Comparison of ENCODE assay signal across 11 mouse cellular contexts in genomic region chr4:142052391-142053132, GRCm38 (mm10). TPM values are rescaled to one million over a fixed set of nuclear protein-coding genes. Genes with fewer than 3 reads are reported as not detected.
A peak's percentile ranks its signal among the peaks of the same experiment; 100 is the strongest.
DNase-seq lines count a peak whose midpoint lies in the region; ATAC-seq lines count a peak whose summit lies in the region.
"Had no signal": no experiment of that assay in that cellular context is flagged by ENCODE, and none has a peak within 500 bp of the region (broad histone marks: within the 10 kb centered on the region; RNA-seq: fewer than 3 reads in every experiment).

No protein-coding gene starts in this region.

- H3K9me3 ChIP-seq in kidney, embryonic 15.5 days (replicated peaks): no peaks in the 10 kb centered on the region
- no peaks in the 10 kb centered on the region for H3K9me3 ChIP-seq in liver, embryonic 12.5 days (replicated peaks)
- H3K9me3 ChIP-seq in hindbrain, embryonic 14.5 days (ENCODE audit: control insufficient read depth, low read length): no peaks in the 10 kb centered on the region
- H3K9me3 ChIP-seq: midbrain, embryonic 13.5 days had no signal

- no peak overlapping the region for H3K9ac ChIP-seq in kidney, embryonic 15.5 days
- H3K9ac ChIP-seq in liver, embryonic 12.5 days: 0 out of 2 replicates have a peak overlapping the region, but pooled peaks have one; percentile 22
- no peak overlapping the region for H3K9ac ChIP-seq in hindbrain, embryonic 14.5 days
- H3K9ac ChIP-seq: midbrain, embryonic 13.5 days had no signal

- H3K4me1 ChIP-seq in kidney, embryonic 15.5 days: peaks cover 57% of the 10 kb centered on the region
- peaks cover 92% of the 10 kb centered on the region for H3K4me1 ChIP-seq in liver, embryonic 12.5 days
- no peaks in the 10 kb centered on the region for H3K4me1 ChIP-seq in hindbrain, embryonic 14.5 days (replicated peaks; ENCODE audit: control insufficient read depth, insufficient read depth, low read length)

- H3K27me3 ChIP-seq in kidney, embryonic 15.5 days: no peaks in the 10 kb centered on the region
- H3K27me3 ChIP-seq in liver, embryonic 12.5 days (replicated peaks): peaks cover 11% of the 10 kb centered on the region; the same call in 1 of the 2 replicates
- H3K27me3 ChIP-seq in hindbrain, embryonic 14.5 days (ENCODE audit: control insufficient read depth, insufficient read depth, low read length): no peaks in the 10 kb centered on the region
- H3K27me3 ChIP-seq: midbrain, embryonic 13.5 days; Patski had no signal

- 0 out of 2 replicates have a peak overlapping the region, but pooled peaks have one; percentile 9 for H3K4me2 ChIP-seq in kidney, embryonic 15.5 days
- H3K4me2 ChIP-seq in liver, embryonic 12.5 days: peak overlapping the region; percentile 42
- H3K4me2 ChIP-seq in hindbrain, embryonic 14.5 days (replicated peaks): no peak overlapping the region
- H3K4me2 ChIP-seq: midbrain, embryonic 13.5 days had no signal

- ATAC-seq in kidney, embryonic 15.5 days (replicated peaks; ENCODE audit: low FRiP score): peak; percentile 40; the same call in 1 of the 2 replicates
- ATAC-seq in liver, embryonic 12.5 days: peak; percentile 42; the same call in 1 of the 2 replicates
- ATAC-seq in hindbrain, embryonic 14.5 days (ENCODE audit: low FRiP score): no peak
- ATAC-seq: midbrain, embryonic 13.5 days; Patski had no signal

- H3K4me3 ChIP-seq in kidney, embryonic 15.5 days (replicated peaks): no peak overlapping the region
- no peak overlapping the region for H3K4me3 ChIP-seq in liver, embryonic 12.5 days
- H3K4me3 ChIP-seq in hindbrain, embryonic 14.5 days (replicated peaks; ENCODE audit: low read length): no peak overlapping the region
- H3K4me3 ChIP-seq: midbrain, embryonic 13.5 days had no signal

- WGBS in kidney, embryonic 15.5 days: 39% methylated on average over 22 of the region's 22 CpGs
- 33% methylated on average over 22 of the region's 22 CpGs for WGBS in liver, embryonic 12.5 days (ENCODE audit: insufficient replicate concordance)
- WGBS in hindbrain, embryonic 14.5 days: 60% methylated on average over 22 of the region's 22 CpGs

- peak; percentile 19 for DNase-seq in cerebellum, adult 11-12 months
- DNase-seq in cerebellum, postnatal 10 days: no peak
- peak; percentile 80 for DNase-seq in ZHBTc4 (ENCODE audit: low read depth, low spot score)
- no peak for DNase-seq in ovary, postnatal 14 days (ENCODE audit: low spot score)
- DNase-seq in hindbrain, embryonic 14.5 days (ENCODE audit: low spot score): no peak
- no peak for DNase-seq in cerebellum, adult 8-10 months
- DNase-seq: layer of hippocampus, adult 9-11 months had no signal

- H3K36me3 ChIP-seq in kidney, embryonic 15.5 days: no peaks in the 10 kb centered on the region
- no peaks in the 10 kb centered on the region for H3K36me3 ChIP-seq in liver, embryonic 12.5 days
- H3K36me3 ChIP-seq in hindbrain, embryonic 14.5 days (replicated peaks; ENCODE audit: control insufficient read depth, insufficient read depth): no peaks in the 10 kb centered on the region
- H3K36me3 ChIP-seq: midbrain, embryonic 13.5 days had no signal

- peak overlapping the region; percentile 82 for H3K27ac ChIP-seq in kidney, embryonic 15.5 days
- peak overlapping the region; percentile 79 for H3K27ac ChIP-seq in liver, embryonic 12.5 days
- no peak overlapping the region for H3K27ac ChIP-seq in hindbrain, embryonic 14.5 days
- H3K27ac ChIP-seq: midbrain, embryonic 13.5 days had no signal

RNA-seq across cellular contexts. Expression of gene Tmem51, which starts 31.5 kb away (rescaled TPM):
- 29.1 and 29.5 TPM in 2 replicates for polyA plus RNA-seq in kidney, embryonic 15.5 days (2015; fragmentation: Nextera tagmentation; extraction: Ambion mirVana)
- 14.0 and 15.5 TPM in 2 replicates for polyA plus RNA-seq in liver, embryonic 12.5 days (2016; fragmentation: Nextera tagmentation; extraction: Ambion mirVana)
- polyA plus RNA-seq in hindbrain, embryonic 14.5 days (2014; fragmentation: Nextera tagmentation; extraction: Ambion mirVana): 6.5 and 6.6 TPM in 2 replicates

RNA-seq across cellular contexts. Expression of gene Fhad1, which starts 37.7 kb away (rescaled TPM):
- polyA plus RNA-seq in kidney, embryonic 15.5 days (2015; fragmentation: Nextera tagmentation; extraction: Ambion mirVana): 0.87 and 1.4 TPM in 2 replicates
- 0.61 and 0.96 TPM in 2 replicates for polyA plus RNA-seq in liver, embryonic 12.5 days (2016; fragmentation: Nextera tagmentation; extraction: Ambion mirVana)
- polyA plus RNA-seq in hindbrain, embryonic 14.5 days (2014; fragmentation: Nextera tagmentation; extraction: Ambion mirVana): 3.6 and 5.4 TPM in 2 replicates

Comparison
In these comparisons a context has a peak if more than half of its experiments do, and no peak if none do; other contexts are left out.
1. DNase-seq: peak in cerebellum, adult 11-12 months (single experiment) and ZHBTc4 (single experiment); none in cerebellum, postnatal 10 days (0 of 2), ovary, postnatal 14 days (single experiment), hindbrain, embryonic 14.5 days (single experiment) and cerebellum, adult 8-10 months (single experiment).